Comparison of ENCODE assay signal across 14 mouse cellular contexts in the genomic region with DNA sequence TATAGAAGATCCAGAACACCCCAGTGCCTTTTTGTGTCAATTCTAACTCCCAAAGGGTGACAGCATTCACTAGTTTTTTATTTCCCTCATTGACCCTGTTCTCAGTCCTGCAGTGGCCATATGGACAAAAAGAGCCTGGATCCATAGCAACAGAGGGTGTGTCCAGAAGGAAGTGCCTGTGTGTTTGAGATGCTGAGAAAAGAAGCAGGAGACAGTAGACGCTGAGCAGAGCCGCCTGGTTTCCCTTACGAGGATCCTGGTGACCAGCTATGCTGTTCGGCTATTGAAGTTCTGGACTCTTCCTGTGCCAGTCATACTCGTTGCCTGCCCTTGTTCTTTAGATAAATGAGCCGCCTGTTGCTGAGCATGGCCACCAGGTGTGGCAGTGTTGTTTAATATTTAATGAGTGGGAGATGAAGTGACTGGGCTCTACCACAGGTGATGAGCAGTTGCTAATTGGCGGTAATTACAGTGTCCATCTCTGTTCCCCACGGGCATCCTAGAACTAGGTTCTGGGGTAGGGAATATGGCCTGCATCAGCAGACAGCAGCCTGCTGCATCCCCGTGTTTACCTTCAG.
DNase-seq lines count a peak whose midpoint lies in the region; ATAC-seq and TF ChIP-seq lines count a peak whose summit lies in the region.
"Had no signal": no experiment of that assay in that cellular context is flagged by ENCODE, and none has a peak within 500 bp of the region (broad histone marks: within the 10 kb centered on the region; RNA-seq: fewer than 3 reads in every experiment).

No protein-coding gene starts in this region.

- H3K4me3 ChIP-seq in heart, embryonic 13.5 days = no peak overlapping the region
- H3K4me3 ChIP-seq in limb, embryonic 14.5 days (replicated peaks; ENCODE audit: low read length) = no peak overlapping the region
- H3K4me3 ChIP-seq in limb, embryonic 10.5 days = no peak overlapping the region
- H3K4me3 ChIP-seq: embryonic facial prominence, embryonic 13.5 days; left cerebral cortex, adult 2 months had no signal

- H3K9me3 ChIP-seq in heart, embryonic 13.5 days = no peaks in the 10 kb centered on the region
- no peaks in the 10 kb centered on the region for H3K9me3 ChIP-seq in limb, embryonic 14.5 days (ENCODE audit: control insufficient read depth, low read length)
- H3K9me3 ChIP-seq in limb, embryonic 10.5 days (replicated peaks) = no peaks in the 10 kb centered on the region
- H3K9me3 ChIP-seq: embryonic facial prominence, embryonic 13.5 days had no signal

- no peak overlapping the region for H3K4me2 ChIP-seq in heart, embryonic 13.5 days
- no peak overlapping the region for H3K4me2 ChIP-seq in limb, embryonic 14.5 days (replicated peaks; ENCODE audit: low read depth, low read length, severe bottlenecking)
- H3K4me2 ChIP-seq: embryonic facial prominence, embryonic 13.5 days had no signal

- H3K27ac ChIP-seq in heart, embryonic 13.5 days (replicated peaks) = peak overlapping the region; percentile 80
- H3K27ac ChIP-seq in limb, embryonic 14.5 days (replicated peaks; ENCODE audit: low read depth, low read length) = 0 out of 2 replicates have a peak overlapping the region, but pooled peaks have one; percentile 14
- no peak overlapping the region for H3K27ac ChIP-seq in limb, embryonic 10.5 days
- H3K27ac ChIP-seq: left cerebral cortex, adult 2 months; macrophage had no signal

- no peaks in the 10 kb centered on the region for H3K27me3 ChIP-seq in heart, embryonic 13.5 days (replicated peaks)
- H3K27me3 ChIP-seq in limb, embryonic 14.5 days (ENCODE audit: control insufficient read depth, insufficient read depth, low read length) = no peaks in the 10 kb centered on the region
- no peaks in the 10 kb centered on the region for H3K27me3 ChIP-seq in limb, embryonic 10.5 days (ENCODE audit: low read depth, poor library complexity, severe bottlenecking)
- H3K27me3 ChIP-seq: CH12.LX; embryonic facial prominence, embryonic 13.5 days had no signal

- 56% methylated on average over 9 of the region's 9 CpGs for WGBS in heart, embryonic 13.5 days
- 57% methylated on average over 9 of the region's 9 CpGs for WGBS in limb, embryonic 14.5 days
- 72% methylated on average over 9 of the region's 9 CpGs for WGBS in limb, embryonic 10.5 days

- intact Hi-C loops in heart, postnatal 36 days (cut with DNase I) = no loop called here

- peaks cover 74% of the 10 kb centered on the region for H3K4me1 ChIP-seq in heart, embryonic 13.5 days
- H3K4me1 ChIP-seq in limb, embryonic 14.5 days (ENCODE audit: control insufficient read depth, insufficient read depth, low read length) = peaks cover 16% of the 10 kb centered on the region
- H3K4me1 ChIP-seq in limb, embryonic 10.5 days = peaks cover 28% of the 10 kb centered on the region

- no peak for TF ChIP-seq POLR2A in limb, embryonic 14.5 days (IDR thresholded peaks at IDR 0.05; ENCODE audit: borderline replicate concordance, extremely low read depth, insufficient read depth, insufficient read length)

- peaks cover 10% of the 10 kb centered on the region for H3K36me3 ChIP-seq in heart, embryonic 13.5 days
- H3K36me3 ChIP-seq in limb, embryonic 14.5 days (ENCODE audit: control insufficient read depth, insufficient read depth, low read length) = peaks cover 8% of the 10 kb centered on the region
- H3K36me3 ChIP-seq in limb, embryonic 10.5 days = peaks cover 12% of the 10 kb centered on the region

- DNase-seq in heart, postnatal 36 days = no peak
- DNase-seq in limb, embryonic 14.5 days (ENCODE audit: low spot score) = no peak
- DNase-seq in limb, embryonic 10.5 days (ENCODE audit: low spot score) = no peak
- DNase-seq in brain, adult 2 months (ENCODE audit: low read depth, low spot score) = peak; percentile 57
- no peak for DNase-seq in liver
- DNase-seq: gastrocnemius, postnatal 36 days had no signal

- no peak overlapping the region for H3K9ac ChIP-seq in heart, embryonic 13.5 days
- H3K9ac ChIP-seq in limb, embryonic 14.5 days (ENCODE audit: low read depth, low read length, severe bottlenecking) = no peak overlapping the region
- H3K9ac ChIP-seq: embryonic facial prominence, embryonic 13.5 days had no signal

- no peak for ATAC-seq in heart, embryonic 13.5 days (ENCODE audit: extremely low read depth, insufficient number of reproducible peaks, low FRiP score, low TSS enrichment)
- no peak for ATAC-seq in limb, embryonic 14.5 days (ENCODE audit: low FRiP score, low read depth)
- peak; percentile 26; the same call in 1 of the 2 replicates for ATAC-seq in megakaryocyte progenitor cell, adult 5-6 weeks (replicated peaks; ENCODE audit: poor library complexity)
- ATAC-seq: forebrain, embryonic 16.5 days; inflammation-experienced regulatory T-cells, adult 6 months had no signal
